Mouse (Mus musculus): ENCODE data around the gene Kcnf1. TPM values are rescaled to one million over a fixed set of nuclear protein-coding genes. Genes with fewer than 3 reads are reported as not detected.

The Kcnf1 gene
- polyA plus RNA-seq (2014; fragmentation: Nextera tagmentation; extraction: Ambion mirVana) = 1.9 and 2.6 TPM in 2 replicates

GRCm38 (mm10) chr12:17176757-17177092, at the start of gene Kcnf1:
TSS of gene Kcnf1 (minus strand) at chr12:17176888.
- no peak; the same call in 1 of the 2 replicates for ATAC-seq
- WGBS = 13% methylated on average over 4 of the region's 4 CpGs
- Histone ChIP-seq H3K27me3 (replicated peaks; ENCODE audit: control insufficient read depth, insufficient read depth, low read length) (peaks cover 5% of the 10 kb centered on the region), H3K27ac (ENCODE audit: low read depth, low read length) (peak within 1 kb of the TSS; percentile 56), H3K9me3 (replicated peaks; ENCODE audit: control insufficient read depth, low read length) (no peaks in the 10 kb centered on the region), H3K4me1 (ENCODE audit: control insufficient read depth, insufficient read depth, low read length) (no peaks in the 10 kb centered on the region; the same call in 1 of the 2 replicates), H3K4me2 (ENCODE audit: low read length) (peak within 1 kb of the TSS; percentile 94), H3K9ac (ENCODE audit: low read length) (peak within 1 kb of the TSS; percentile 71), H3K4me3 (ENCODE audit: low read depth, low read length) (peak within 1 kb of the TSS; percentile 46), H3K36me3 (ENCODE audit: control insufficient read depth, insufficient read depth, low read length) (no peaks in the 10 kb centered on the region)
- DNase-seq (ENCODE audit: low spot score) = no peak

GRCm38 (mm10) chr12:17225012-17225411, 48.3 kb upstream of the Kcnf1 start:
- no peaks in the 10 kb centered on the region for H3K9me3 ChIP-seq (replicated peaks; ENCODE audit: control insufficient read depth, low read length)
- 73% methylated on average over 5 of the region's 5 CpGs for WGBS
- no peak overlapping the region for H3K9ac ChIP-seq (ENCODE audit: low read length)
- H3K4me2 ChIP-seq (ENCODE audit: low read length) = no peak overlapping the region
- no peaks in the 10 kb centered on the region for H3K4me1 ChIP-seq (ENCODE audit: control insufficient read depth, insufficient read depth, low read length)
- DNase-seq (ENCODE audit: low spot score) = no peak
- no peaks in the 10 kb centered on the region for H3K27me3 ChIP-seq (replicated peaks; ENCODE audit: control insufficient read depth, insufficient read depth, low read length)
- no peaks in the 10 kb centered on the region for H3K36me3 ChIP-seq (ENCODE audit: control insufficient read depth, insufficient read depth, low read length)
- ATAC-seq = no peak
- H3K4me3 ChIP-seq (ENCODE audit: low read depth, low read length) = no peak overlapping the region
- no peak overlapping the region for H3K27ac ChIP-seq (ENCODE audit: low read depth, low read length)

DNA sequence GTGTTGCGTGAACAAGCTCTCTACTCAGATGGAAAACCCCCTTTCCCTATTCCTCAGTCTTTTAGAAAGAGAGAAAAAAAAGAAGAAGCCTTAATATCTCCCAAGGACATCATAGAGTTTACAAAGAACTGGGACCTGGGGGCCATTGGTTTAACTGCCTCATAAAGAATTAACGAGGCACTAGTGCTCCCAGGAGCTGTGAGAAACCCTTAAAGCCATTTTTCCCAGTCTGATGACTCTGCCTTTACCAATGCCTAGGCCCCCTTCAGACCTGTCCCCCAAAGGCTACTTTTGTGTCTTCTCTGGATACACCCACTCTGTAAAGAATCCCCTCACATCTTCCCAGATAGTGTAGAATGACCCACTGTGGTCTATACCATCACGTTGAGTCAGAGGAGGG, 46.4 kb upstream of the Kcnf1 start:
- H3K27ac ChIP-seq (ENCODE audit: low read depth, low read length) = no peak overlapping the region
- H3K9ac ChIP-seq (ENCODE audit: low read length) = no peak overlapping the region
- H3K27me3 ChIP-seq (replicated peaks; ENCODE audit: control insufficient read depth, insufficient read depth, low read length) = no peaks in the 10 kb centered on the region
- no peaks in the 10 kb centered on the region for H3K36me3 ChIP-seq (ENCODE audit: control insufficient read depth, insufficient read depth, low read length)
- DNase-seq (ENCODE audit: low spot score) (no peak), ATAC-seq (no peak)
- H3K4me2 ChIP-seq (ENCODE audit: low read length) = no peak overlapping the region
- WGBS = 41% methylated on average over 3 of the region's 3 CpGs
- no peaks in the 10 kb centered on the region for H3K4me1 ChIP-seq (ENCODE audit: control insufficient read depth, insufficient read depth, low read length)
- no peak overlapping the region for H3K4me3 ChIP-seq (ENCODE audit: low read depth, low read length)
- H3K9me3 ChIP-seq (replicated peaks; ENCODE audit: control insufficient read depth, low read length) = no peaks in the 10 kb centered on the region

DNA sequence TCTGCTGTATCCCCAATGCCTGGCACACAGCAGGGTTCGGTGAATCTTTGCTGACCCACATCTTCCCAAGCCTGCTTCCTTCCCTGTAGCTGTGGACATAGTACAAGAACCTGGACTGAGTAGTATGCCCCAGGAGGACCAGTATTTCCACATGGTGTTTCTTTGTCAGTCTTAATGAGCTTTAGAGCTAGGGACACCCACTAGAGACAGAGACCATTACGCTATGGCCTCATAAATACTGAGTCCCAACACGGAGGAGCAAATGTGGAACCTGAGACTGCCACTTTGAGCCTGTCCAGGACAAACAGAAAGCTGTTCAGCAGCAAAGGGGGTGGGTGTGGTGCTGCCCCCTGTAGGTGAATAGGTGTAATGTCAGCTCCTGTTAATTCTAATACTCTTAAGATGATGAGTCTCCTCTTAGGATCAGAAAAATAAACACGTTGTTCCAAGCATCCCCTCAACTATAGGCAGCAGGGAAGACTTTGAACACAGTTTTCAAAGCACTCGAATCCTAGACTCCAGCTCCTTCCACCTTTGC, 45.3 kb upstream of the Kcnf1 start:
- Histone ChIP-seq H3K27ac (ENCODE audit: low read depth, low read length) (no peak overlapping the region), H3K4me3 (ENCODE audit: low read depth, low read length) (no peak overlapping the region), H3K4me2 (ENCODE audit: low read length) (no peak overlapping the region), H3K9me3 (replicated peaks; ENCODE audit: control insufficient read depth, low read length) (no peaks in the 10 kb centered on the region), H3K36me3 (ENCODE audit: control insufficient read depth, insufficient read depth, low read length) (no peaks in the 10 kb centered on the region), H3K9ac (ENCODE audit: low read length) (no peak overlapping the region), H3K27me3 (replicated peaks; ENCODE audit: control insufficient read depth, insufficient read depth, low read length) (no peaks in the 10 kb centered on the region), H3K4me1 (ENCODE audit: control insufficient read depth, insufficient read depth, low read length) (no peaks in the 10 kb centered on the region)
- DNase-seq (ENCODE audit: low spot score) (no peak), ATAC-seq (no peak)
- WGBS = 55% methylated on average over 5 of the region's 5 CpGs

- DNase-seq (ENCODE audit: low spot score) (no peak), ATAC-seq (no peak)
- Histone ChIP-seq H3K4me2 (ENCODE audit: low read length) (no peak overlapping the region), H3K4me1 (ENCODE audit: control insufficient read depth, insufficient read depth, low read length) (no peaks in the 10 kb centered on the region), H3K9ac (ENCODE audit: low read length) (no peak overlapping the region), H3K4me3 (ENCODE audit: low read depth, low read length) (no peak overlapping the region), H3K27ac (ENCODE audit: low read depth, low read length) (no peak overlapping the region), H3K9me3 (replicated peaks; ENCODE audit: control insufficient read depth, low read length) (no peaks in the 10 kb centered on the region), H3K27me3 (replicated peaks; ENCODE audit: control insufficient read depth, insufficient read depth, low read length) (no peaks in the 10 kb centered on the region), H3K36me3 (ENCODE audit: control insufficient read depth, insufficient read depth, low read length) (no peaks in the 10 kb centered on the region)
- WGBS = 73% methylated on average over 5 of the region's 5 CpGs
These were observed 43.9 kb upstream of the Kcnf1 start for GRCm38 (mm10) chr12:17220631-17221030.

DNA sequence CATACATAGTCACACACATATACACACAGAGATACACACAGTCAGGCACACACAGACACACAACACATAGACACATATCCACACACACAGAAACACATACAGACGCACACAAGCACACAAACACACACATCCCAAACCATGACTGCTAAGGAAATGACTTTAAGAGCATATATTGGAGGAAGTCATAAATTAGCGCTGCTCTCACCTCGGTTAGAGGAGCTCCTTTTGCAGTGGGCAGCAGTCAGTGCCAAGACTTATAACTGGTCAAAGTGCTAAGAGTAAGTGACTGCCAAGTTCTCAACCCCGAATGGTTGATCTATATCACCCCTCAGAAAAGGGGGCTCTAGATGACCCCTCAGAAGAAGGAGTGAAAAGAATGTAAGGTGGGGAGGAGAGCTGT, 42.4 kb upstream of the Kcnf1 start:
- ATAC-seq = no peak
- Histone ChIP-seq H3K36me3 (ENCODE audit: control insufficient read depth, insufficient read depth, low read length) (no peaks in the 10 kb centered on the region), H3K4me1 (ENCODE audit: control insufficient read depth, insufficient read depth, low read length) (no peaks in the 10 kb centered on the region), H3K9me3 (replicated peaks; ENCODE audit: control insufficient read depth, low read length) (no peaks in the 10 kb centered on the region), H3K27ac (ENCODE audit: low read depth, low read length) (no peak overlapping the region), H3K9ac (ENCODE audit: low read length) (no peak overlapping the region), H3K4me2 (ENCODE audit: low read length) (no peak overlapping the region), H3K27me3 (replicated peaks; ENCODE audit: control insufficient read depth, insufficient read depth, low read length) (no peaks in the 10 kb centered on the region), H3K4me3 (ENCODE audit: low read depth, low read length) (no peak overlapping the region)
- DNase-seq (ENCODE audit: low spot score) = no peak
- WGBS = 85% methylated on average over 4 of the region's 4 CpGs

GRCm38 (mm10) chr12:17218390-17218789, 41.7 kb upstream of the Kcnf1 start:
- no peak overlapping the region for H3K27ac ChIP-seq (ENCODE audit: low read depth, low read length)
- peak; percentile 62 for DNase-seq (ENCODE audit: low spot score)
- H3K4me3 ChIP-seq (ENCODE audit: low read depth, low read length) = no peak overlapping the region
- no peak overlapping the region for H3K4me2 ChIP-seq (ENCODE audit: low read length)
- H3K4me1 ChIP-seq (ENCODE audit: control insufficient read depth, insufficient read depth, low read length) = no peaks in the 10 kb centered on the region
- H3K36me3 ChIP-seq (ENCODE audit: control insufficient read depth, insufficient read depth, low read length) = no peaks in the 10 kb centered on the region
- WGBS = 10% methylated on average over 8 of the region's 8 CpGs
- no peak for ATAC-seq
- no peak overlapping the region for H3K9ac ChIP-seq (ENCODE audit: low read length)
- no peaks in the 10 kb centered on the region for H3K27me3 ChIP-seq (replicated peaks; ENCODE audit: control insufficient read depth, insufficient read depth, low read length)
- H3K9me3 ChIP-seq (replicated peaks; ENCODE audit: control insufficient read depth, low read length) = no peaks in the 10 kb centered on the region

DNA sequence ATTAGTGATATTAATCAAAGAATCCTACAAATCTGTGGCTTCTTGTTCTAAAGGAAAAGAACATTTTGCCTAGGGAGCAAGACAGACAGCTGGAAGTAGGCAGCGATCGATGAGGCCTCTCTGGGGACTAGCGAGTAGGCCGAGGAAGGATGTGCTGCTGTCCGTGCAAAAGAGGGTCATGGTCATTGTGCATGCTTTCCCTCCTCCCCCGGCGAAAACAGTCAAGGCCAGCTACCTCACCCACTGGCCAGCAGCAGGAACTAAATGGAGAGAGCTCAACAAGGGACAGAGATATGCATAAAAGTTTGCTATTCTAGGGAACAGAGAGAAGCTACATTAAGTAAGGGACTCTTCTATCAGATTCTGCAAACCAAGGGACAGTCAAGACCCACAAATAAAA, 39.1 kb upstream of the Kcnf1 start:
- DNase-seq (ENCODE audit: low spot score) = no peak
- Histone ChIP-seq H3K27me3 (replicated peaks; ENCODE audit: control insufficient read depth, insufficient read depth, low read length) (no peaks in the 10 kb centered on the region), H3K9ac (ENCODE audit: low read length) (no peak overlapping the region), H3K4me3 (ENCODE audit: low read depth, low read length) (no peak overlapping the region), H3K4me2 (ENCODE audit: low read length) (no peak overlapping the region), H3K4me1 (ENCODE audit: control insufficient read depth, insufficient read depth, low read length) (no peaks in the 10 kb centered on the region), H3K27ac (ENCODE audit: low read depth, low read length) (no peak overlapping the region), H3K9me3 (replicated peaks; ENCODE audit: control insufficient read depth, low read length) (no peaks in the 10 kb centered on the region), H3K36me3 (ENCODE audit: control insufficient read depth, insufficient read depth, low read length) (no peaks in the 10 kb centered on the region)
- WGBS = 89% methylated on average over 7 of the region's 7 CpGs
- no peak for ATAC-seq

GRCm38 (mm10) chr12:17202492-17203322, 26.0 kb upstream of the Kcnf1 start:
- no peaks in the 10 kb centered on the region for H3K4me1 ChIP-seq (ENCODE audit: control insufficient read depth, insufficient read depth, low read length)
- H3K4me2 ChIP-seq (ENCODE audit: low read length) = no peak overlapping the region
- no peak overlapping the region for H3K27ac ChIP-seq (ENCODE audit: low read depth, low read length)
- no peaks in the 10 kb centered on the region for H3K9me3 ChIP-seq (replicated peaks; ENCODE audit: control insufficient read depth, low read length)
- no peak overlapping the region for H3K9ac ChIP-seq (ENCODE audit: low read length)
- H3K36me3 ChIP-seq (ENCODE audit: control insufficient read depth, insufficient read depth, low read length) = no peaks in the 10 kb centered on the region
- no peak for ATAC-seq
- no peak overlapping the region for H3K4me3 ChIP-seq (ENCODE audit: low read depth, low read length)
- DNase-seq (ENCODE audit: low spot score) = no peak
- no peaks in the 10 kb centered on the region for H3K27me3 ChIP-seq (replicated peaks; ENCODE audit: control insufficient read depth, insufficient read depth, low read length)
- 30% methylated on average over 13 of the region's 13 CpGs for WGBS

Measured in forebrain, embryonic 14.5 days (tissue).